Mouse (Mus musculus): ENCODE measurements around the gene Copg2.

GRCm38 (mm10) chr6:30713455-30713854, 183.1 kb downstream of the Copg2 start:
- TF ChIP-seq EP300 (IDR thresholded peaks at IDR 0.05; ENCODE audit: low read depth) (no peak), CTCF (IDR thresholded peaks at IDR 0.05; ENCODE audit: low read depth) (no peak)
